Mouse (Mus musculus): ENCODE measurements around the gene Prss41.

DNA sequence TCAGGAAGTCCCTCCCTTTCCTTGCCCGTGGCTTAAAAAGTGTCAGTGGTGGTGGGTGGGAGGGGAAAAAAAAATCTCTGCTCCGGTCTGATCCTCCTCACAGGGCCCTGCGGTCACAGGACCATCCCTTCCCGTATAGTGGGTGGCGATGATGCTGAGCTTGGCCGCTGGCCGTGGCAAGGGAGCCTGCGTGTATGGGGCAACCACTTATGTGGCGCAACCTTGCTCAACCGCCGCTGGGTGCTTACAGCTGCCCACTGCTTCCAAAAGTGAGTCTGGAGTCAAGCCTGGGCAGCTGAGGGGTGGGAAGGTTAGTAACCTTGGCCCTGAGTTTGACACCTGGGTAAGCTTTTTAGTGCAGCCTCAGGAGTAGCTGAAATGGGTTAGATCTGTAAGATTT lies 24.5 kb upstream of the Prss41 start:
- TF ChIP-seq CTCF (IDR thresholded peaks at IDR 0.05; ENCODE audit: control insufficient read depth, insufficient read depth, insufficient read length): no peak
- no peak for TF ChIP-seq CEBPB (IDR thresholded peaks at IDR 0.05; ENCODE audit: low read depth)
- no peak for TF ChIP-seq MYOD1 (IDR thresholded peaks at IDR 0.05; ENCODE audit: control insufficient read depth, insufficient read length, low read depth)

Data from C2C12 (cell line).